Mouse (Mus musculus) limb, embryonic 14.5 days (tissue): ENCODE measurements around the gene Meis1. TPM values are rescaled to one million over a fixed set of nuclear protein-coding genes. Genes with fewer than 3 reads are reported as not detected.
A peak's percentile ranks its signal among the peaks of the same experiment; 100 is the strongest.

Source experiments
- ATAC-seq: fragments of 200-750 bp; cut with Nextera tagmentation; 2 replicates; pipeline ENCODE4 v1.8.0; 2017; ENCODE audit warnings: low read depth, moderate number of reproducible peaks, moderate TSS enrichment; ENCODE audit not compliant: low FRiP score
- DNase-seq: peaks from one replicate; pipeline ENCODE4 v3.0.0-alpha.2; 2015; ENCODE audit warnings: low spot score
- H3K27ac ChIP-seq: fragments of 300-500 bp; sonication (generic); replicated peaks from 2 replicates; pipeline ENCODE4 v1.5.1; 2014; ENCODE audit warnings: low read depth, mild to moderate bottlenecking, low read length, moderate library complexity, mixed read lengths
- H3K27me3 ChIP-seq: fragments of 300-500 bp; sonication (generic); 2 replicates; pipeline ENCODE4 v1.6.1; 2014; ENCODE audit warnings: low read length, mixed read lengths; ENCODE audit not compliant: control insufficient read depth, insufficient read depth
- H3K36me3 ChIP-seq: fragments of 300-500 bp; sonication (generic); 2 replicates; pipeline ENCODE4 v1.6.1; 2014; ENCODE audit warnings: mild to moderate bottlenecking, low read length, moderate library complexity, mixed read lengths; ENCODE audit not compliant: control insufficient read depth, insufficient read depth
- H3K4me1 ChIP-seq: fragments of 300-500 bp; sonication (generic); 2 replicates; pipeline ENCODE4 v1.6.1; 2014; ENCODE audit warnings: antibody characterized with exemption, low read length, mixed read lengths; ENCODE audit not compliant: control insufficient read depth, insufficient read depth
- H3K4me2 ChIP-seq: fragments of 300-500 bp; sonication (generic); replicated peaks from 2 replicates; pipeline ENCODE4 v1.6.1; 2014; ENCODE audit warnings: low read depth, mild to moderate bottlenecking, low read length, moderate library complexity; ENCODE audit not compliant: severe bottlenecking
- H3K4me3 ChIP-seq: fragments of 300-500 bp; sonication (generic); replicated peaks from 2 replicates; pipeline ENCODE4 v1.5.1; 2014; ENCODE audit warnings: low read length
- H3K9ac ChIP-seq: fragments of 300-500 bp; sonication (generic); 2 replicates; pipeline ENCODE4 v1.6.1; 2014; ENCODE audit warnings: mild to moderate bottlenecking, low read depth, low read length, moderate library complexity; ENCODE audit not compliant: severe bottlenecking
- H3K9me3 ChIP-seq: fragments of 300-500 bp; sonication (generic); 2 replicates; pipeline ENCODE4 v1.6.1; 2016; ENCODE audit warnings: low read length; ENCODE audit not compliant: control insufficient read depth
- POLR2A ChIP-seq: fragments of 200-500 bp; IDR thresholded peaks from 2 replicates; pipeline ENCODE4 v1.8.0; 2012; ENCODE audit warnings: inconsistent platforms, mild to moderate bottlenecking, moderate library complexity, borderline replicate concordance; ENCODE audit not compliant: insufficient read depth, insufficient read length; ENCODE audit errors: extremely low read depth
- WGBS: fragments of 180-500 bp; shearing (Covaris S2); extraction: QIAGEN DNeasy Blood & Tissue Kit; methylation state at CpG from one replicate; pipeline ENCODE4 v1.1.7; 2014; 5-methylcytosine and 5-hydroxymethylcytosine counted together
- polyA plus RNA-seq, 2 experiments: library from polyadenylated mRNA; depleted of rRNA in 1 of 2; stranded (reverse) in 1 of 2; unstranded in 1 of 2; fragments of >200 nt; fragmentation: Nextera tagmentation in 1 of 2; extraction: Ambion mirVana in 1 of 2; gene quantifications; 2 replicates each; pipeline versions ENCODE4 v1.2.1 to v1.2.3; 2012 to 2014

Gene Meis1
- polyA plus RNA-seq, 2 experiments, result 15.9 to 16.2 TPM

- no peaks in the 10 kb centered on the region; the same call in 1 of the 2 replicates for H3K4me1 ChIP-seq
- no peaks in the 10 kb centered on the region for H3K9me3 ChIP-seq
- H3K27ac ChIP-seq, result no peak overlapping the region
- WGBS, result 12% methylated on average over 25 of the region's 25 CpGs
- H3K27me3 ChIP-seq, result peaks cover 89% of the 10 kb centered on the region
- no peak overlapping the region for H3K9ac ChIP-seq
- H3K4me3 ChIP-seq, result peak overlapping the region; percentile 32
- no peaks in the 10 kb centered on the region for H3K36me3 ChIP-seq
- H3K4me2 ChIP-seq, result peak overlapping the region; percentile 95; the same call in 1 of the 2 replicates
- ATAC-seq (no peak), DNase-seq (no peak)
- no peak for TF ChIP-seq POLR2A
Measured at GRCm38 (mm10) chr11:19013141-19014112, 5.4 kb downstream of the Meis1 start.

GRCm38 (mm10) chr11:19012463-19013115 is 6.2 kb downstream of the Meis1 start:
- H3K4me2 ChIP-seq, result no peak overlapping the region
- DNase-seq, result no peak
- H3K9ac ChIP-seq, result no peak overlapping the region
- H3K36me3 ChIP-seq, result no peaks in the 10 kb centered on the region
- no peak for ATAC-seq
- H3K27me3 ChIP-seq, result peaks cover 89% of the 10 kb centered on the region
- H3K9me3 ChIP-seq, result no peaks in the 10 kb centered on the region
- H3K4me3 ChIP-seq, result no peak overlapping the region
- TF ChIP-seq POLR2A, result no peak
- WGBS, result 16% methylated on average over 2 of the region's 2 CpGs
- H3K27ac ChIP-seq, result no peak overlapping the region
- peaks cover 4% of the 10 kb centered on the region; the same call in 1 of the 2 replicates for H3K4me1 ChIP-seq

DNA sequence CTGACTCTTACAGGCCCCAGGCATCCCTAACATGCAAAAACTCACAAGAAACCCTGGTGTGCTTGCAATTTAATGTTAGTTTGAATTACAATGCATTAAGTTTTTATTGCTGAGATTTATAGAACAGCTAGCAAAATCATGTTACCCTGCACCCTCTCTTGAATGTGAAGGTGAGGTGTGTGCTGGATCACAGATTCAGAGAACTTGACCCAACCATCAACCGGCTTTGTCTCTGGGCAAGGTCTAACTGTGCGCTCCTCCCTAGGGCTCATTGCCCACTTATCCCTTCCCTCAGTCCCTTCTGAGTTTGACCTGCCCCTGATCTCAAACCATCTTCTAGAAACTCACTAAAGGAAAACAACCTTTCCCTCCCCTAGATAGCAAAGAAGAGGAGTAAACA is 6.8 kb downstream of the Meis1 start:
- ATAC-seq (no peak), DNase-seq (no peak)
- Histone ChIP-seq H3K27me3 (peaks cover 89% of the 10 kb centered on the region), H3K9me3 (no peaks in the 10 kb centered on the region), H3K4me2 (no peak overlapping the region), H3K9ac (no peak overlapping the region), H3K27ac (no peak overlapping the region), H3K4me1 (peaks cover 4% of the 10 kb centered on the region; the same call in 1 of the 2 replicates), H3K36me3 (no peaks in the 10 kb centered on the region), H3K4me3 (no peak overlapping the region)
- 38% methylated on average over 2 of the region's 2 CpGs for WGBS
- no peak for TF ChIP-seq POLR2A

GRCm38 (mm10) chr11:19011108-19011805 is 7.5 kb downstream of the Meis1 start:
- no peak for DNase-seq
- no peak overlapping the region for H3K4me3 ChIP-seq

DNA sequence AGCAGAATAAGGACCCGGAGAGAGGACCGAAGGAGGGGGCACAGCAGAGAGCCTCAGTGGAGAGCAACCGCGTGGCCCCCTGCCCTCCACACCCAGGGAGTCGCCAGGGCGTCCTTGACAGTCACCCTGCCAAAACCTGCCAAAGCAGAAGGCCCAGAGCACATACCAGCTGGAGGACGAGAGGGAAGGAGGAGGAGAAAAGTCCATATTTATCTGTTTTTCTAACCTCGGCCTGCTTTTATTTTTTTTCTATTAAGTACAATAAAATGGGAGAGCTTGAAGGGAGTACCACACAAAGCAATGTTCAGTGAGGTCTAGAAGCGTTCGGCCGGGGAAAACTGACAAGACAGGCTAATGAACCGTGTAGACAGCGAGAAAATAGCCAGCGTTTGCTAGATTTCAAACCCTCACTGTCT is 8.4 kb downstream of the Meis1 start:
- Histone ChIP-seq H3K4me3 (no peak overlapping the region), H3K36me3 (no peaks in the 10 kb centered on the region), H3K4me1 (0 out of 2 replicates have a peak, but pooled peaks cover 4% of the 10 kb centered on the region), H3K27ac (no peak overlapping the region), H3K9ac (no peak overlapping the region), H3K4me2 (no peak overlapping the region), H3K27me3 (peaks cover 92% of the 10 kb centered on the region), H3K9me3 (no peaks in the 10 kb centered on the region)
- no peak for ATAC-seq
- WGBS, result 24% methylated on average over 14 of the region's 14 CpGs
- no peak for TF ChIP-seq POLR2A
- DNase-seq, result no peak

More at GRCm38 (mm10) chr11:19011108-19011805, 7.5 kb downstream of the Meis1 start:
- H3K9ac ChIP-seq, result no peak overlapping the region
- peaks cover 4% of the 10 kb centered on the region; the same call in 1 of the 2 replicates for H3K4me1 ChIP-seq
- H3K36me3 ChIP-seq, result no peaks in the 10 kb centered on the region
- H3K4me2 ChIP-seq, result no peak overlapping the region
- peaks cover 92% of the 10 kb centered on the region for H3K27me3 ChIP-seq
- 50% methylated on average over 9 of the region's 9 CpGs for WGBS
- ATAC-seq, result no peak
- H3K9me3 ChIP-seq, result no peaks in the 10 kb centered on the region
- H3K27ac ChIP-seq, result no peak overlapping the region
- TF ChIP-seq POLR2A, result no peak
